Mouse (Mus musculus) retina, adult 2 months (tissue): ENCODE measurements at regions not wholly inside any gene's neighbourhood (a gene's known extent, or its start where the extent isn't known, plus 50 kb on each side); places are given as distances from the start of the nearest gene placed in this dataset.
"Not testable (repeated sequence)": the region's sequence is repeated elsewhere in the genome, so short reads cannot be mapped to it uniquely, and the experiment has no call there.

Source experiments
- DNase-seq: peaks from one replicate; pipeline ENCODE4 v3.0.0-alpha.2; 2012; ENCODE audit warnings: low read depth, low spot score

GRCm38 (mm10) chr15:93094202-93095135 lies 180.5 kb downstream of the Gxylt1 start:
- DNase-seq, result no peak

- DNase-seq, result no peak
Observed at GRCm38 (mm10) chr15:93091396-93091795, 183.6 kb downstream of the Gxylt1 start.

GRCm38 (mm10) chr15:93089347-93089746 lies 185.6 kb downstream of the Gxylt1 start:
- peak; percentile 0 for DNase-seq

GRCm38 (mm10) chr15:93084967-93085617 lies 189.9 kb downstream of the Gxylt1 start:
- no peak for DNase-seq

- DNase-seq, result no peak
Observed at GRCm38 (mm10) chr15:93074070-93074469, 200.9 kb downstream of the Gxylt1 start.

GRCm38 (mm10) chr15:93062213-93063131 lies 212.5 kb downstream of the Gxylt1 start:
- DNase-seq, result no peak

- no peak for DNase-seq
Observed at GRCm38 (mm10) chr15:93053471-93053870, 221.5 kb downstream of the Gxylt1 start.

GRCm38 (mm10) chr15:93027185-93027584 lies 247.8 kb downstream of the Gxylt1 start:
- no peak for DNase-seq

GRCm38 (mm10) chr15:93026456-93027078 lies 248.4 kb downstream of the Gxylt1 start:
- DNase-seq, result no peak

GRCm38 (mm10) chr15:93025791-93026190 lies 249.2 kb downstream of the Gxylt1 start:
- no peak for DNase-seq

GRCm38 (mm10) chr15:93024171-93024570 lies 250.8 kb downstream of the Gxylt1 start:
- DNase-seq, result no peak

GRCm38 (mm10) chr15:93011166-93011565 lies 263.8 kb downstream of the Gxylt1 start:
- no peak for DNase-seq

GRCm38 (mm10) chr15:93010629-93011028 lies 264.4 kb downstream of the Gxylt1 start:
- no peak for DNase-seq

GRCm38 (mm10) chr15:93005751-93006231 lies 269.2 kb downstream of the Gxylt1 start:
- DNase-seq, result no peak

GRCm38 (mm10) chr15:93005186-93005585 lies 269.8 kb downstream of the Gxylt1 start:
- DNase-seq, result not testable (repeated sequence)

GRCm38 (mm10) chr15:93004551-93004950 lies 270.4 kb downstream of the Gxylt1 start:
- DNase-seq, result no peak

GRCm38 (mm10) chr15:93003233-93003632 lies 271.7 kb downstream of the Gxylt1 start:
- DNase-seq, result no peak

- DNase-seq, result no peak
Observed at GRCm38 (mm10) chr15:93002002-93002904, 272.7 kb downstream of the Gxylt1 start.

GRCm38 (mm10) chr15:93001346-93002001 lies 273.5 kb downstream of the Gxylt1 start:
- no peak for DNase-seq
